Mouse (Mus musculus) thymus, adult 2 months (tissue): Measurements from ENCODE around the gene Nos1ap.

Experiments
- CTCF ChIP-seq: fragments of 200-500 bp; IDR thresholded peaks from 2 replicates; pipeline ENCODE4 v1.5.1; 2012; ENCODE audit warnings: mild to moderate bottlenecking, control low read depth, low read length, moderate library complexity, borderline replicate concordance; ENCODE audit not compliant: control insufficient read depth, poor library complexity, insufficient read depth; ENCODE audit errors: extremely low read depth
- POLR2A ChIP-seq: fragments of 200-500 bp; IDR thresholded peaks from 2 replicates; pipeline ENCODE4 v1.6.1; 2012; ENCODE audit warnings: mild to moderate bottlenecking, low read length, control low read depth, moderate library complexity; ENCODE audit not compliant: control insufficient read depth, poor library complexity, insufficient read depth; ENCODE audit errors: extremely low read depth

GRCm38 (mm10) chr1:170632856-170633255 is 43.2 kb upstream of the Nos1ap start:
- no peak for TF ChIP-seq CTCF
- TF ChIP-seq POLR2A = no peak
